Mouse (Mus musculus): ENCODE results near the gene Fgfr2. TPM values are rescaled to one million over a fixed set of nuclear protein-coding genes. Genes with fewer than 3 reads are reported as not detected.
A peak's percentile ranks its signal among the peaks of the same experiment; 100 is the strongest.

The Fgfr2 gene
- polyA plus RNA-seq, 1 experiment from 2014 or later = 24.1 TPM

DNA sequence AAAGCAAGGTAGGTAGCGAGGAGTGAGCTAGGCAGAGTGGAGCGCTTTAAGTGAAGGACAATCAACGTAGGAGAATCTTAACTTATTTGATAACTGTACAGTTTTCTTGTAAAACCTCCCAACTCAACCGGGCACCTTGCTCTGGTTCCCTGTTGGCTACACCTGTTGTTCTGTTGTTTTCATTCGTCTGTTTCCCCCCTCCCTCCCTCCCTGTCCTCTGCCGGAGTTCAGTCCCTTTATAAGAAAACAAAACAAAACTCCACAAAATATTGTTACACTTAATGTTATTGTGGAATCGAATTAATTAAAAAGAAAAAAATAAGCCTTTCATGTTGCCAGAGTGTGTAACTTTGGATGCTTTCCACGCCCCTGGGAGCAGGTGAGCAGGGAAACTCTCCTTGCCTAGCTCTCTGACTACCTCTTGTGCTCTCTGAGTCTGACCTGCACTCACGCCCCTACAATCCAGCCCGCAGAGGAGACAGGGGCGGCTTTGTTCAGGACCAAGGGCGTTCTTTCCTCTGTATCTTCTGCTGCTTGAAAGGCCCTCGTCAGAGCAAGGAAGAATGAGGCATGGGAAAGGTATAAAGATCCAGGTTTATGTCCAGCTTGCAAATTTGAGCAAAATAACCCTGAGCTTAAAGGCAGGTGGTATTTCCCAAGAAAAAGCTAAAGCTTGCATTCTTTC, 1577.3 kb downstream of the Fgfr2 start:
- WGBS = 2% methylated on average over 13 of the region's 13 CpGs
- H3K27me3 ChIP-seq (replicated peaks; ENCODE audit: control insufficient read depth, insufficient read depth, low read length) = peaks cover 66% of the 10 kb centered on the region
- no peaks in the 10 kb centered on the region for H3K9me3 ChIP-seq (ENCODE audit: control insufficient read depth, low read length)
- no peak overlapping the region for H3K27ac ChIP-seq (ENCODE audit: low read depth, low read length)
- no peak for ATAC-seq
- no peak overlapping the region for H3K4me3 ChIP-seq (ENCODE audit: low read length)
- no peaks in the 10 kb centered on the region for H3K36me3 ChIP-seq (ENCODE audit: control insufficient read depth, insufficient read depth, low read length)
- peaks cover 15% of the 10 kb centered on the region for H3K4me1 ChIP-seq (ENCODE audit: control insufficient read depth, insufficient read depth, low read depth, low read length)
- no peak overlapping the region for H3K4me2 ChIP-seq (ENCODE audit: low read length)
- no peak overlapping the region for H3K9ac ChIP-seq (ENCODE audit: low read depth, low read length)

GRCm38 (mm10) chr7:131544871-131545270, 1578.3 kb downstream of the Fgfr2 start:
- no peak overlapping the region for H3K4me2 ChIP-seq (ENCODE audit: low read length)
- peaks cover 15% of the 10 kb centered on the region for H3K4me1 ChIP-seq (ENCODE audit: control insufficient read depth, insufficient read depth, low read depth, low read length)
- no peak for ATAC-seq
- 1% methylated on average over 5 of the region's 5 CpGs for WGBS
- no peaks in the 10 kb centered on the region for H3K36me3 ChIP-seq (ENCODE audit: control insufficient read depth, insufficient read depth, low read length)
- H3K27me3 ChIP-seq (replicated peaks; ENCODE audit: control insufficient read depth, insufficient read depth, low read length) = peaks cover 71% of the 10 kb centered on the region
- H3K27ac ChIP-seq (ENCODE audit: low read depth, low read length) = no peak overlapping the region
- H3K4me3 ChIP-seq (ENCODE audit: low read length) = no peak overlapping the region
- no peaks in the 10 kb centered on the region for H3K9me3 ChIP-seq (ENCODE audit: control insufficient read depth, low read length)
- H3K9ac ChIP-seq (ENCODE audit: low read depth, low read length) = no peak overlapping the region

GRCm38 (mm10) chr7:131543623-131544481, 1579.3 kb downstream of the Fgfr2 start:
- no peak for ATAC-seq
- under 1% methylated on average over 66 of the region's 75 CpGs for WGBS
- Histone ChIP-seq H3K9ac (ENCODE audit: low read depth, low read length) (no peak overlapping the region), H3K27ac (ENCODE audit: low read depth, low read length) (no peak overlapping the region), H3K36me3 (ENCODE audit: control insufficient read depth, insufficient read depth, low read length) (no peaks in the 10 kb centered on the region), H3K27me3 (replicated peaks; ENCODE audit: control insufficient read depth, insufficient read depth, low read length) (peaks cover 73% of the 10 kb centered on the region), H3K4me2 (ENCODE audit: low read length) (peak overlapping the region; percentile 53), H3K4me1 (ENCODE audit: control insufficient read depth, insufficient read depth, low read depth, low read length) (peaks cover 15% of the 10 kb centered on the region), H3K9me3 (ENCODE audit: control insufficient read depth, low read length) (no peaks in the 10 kb centered on the region), H3K4me3 (ENCODE audit: low read length) (peak overlapping the region; percentile 34)

GRCm38 (mm10) chr7:131542872-131543622, 1580.1 kb downstream of the Fgfr2 start:
- H3K4me3 ChIP-seq (ENCODE audit: low read length) = peak overlapping the region; percentile 34
- peak overlapping the region; percentile 18; the same call in 1 of the 2 replicates for H3K9ac ChIP-seq (ENCODE audit: low read depth, low read length)
- H3K4me1 ChIP-seq (ENCODE audit: control insufficient read depth, insufficient read depth, low read depth, low read length) = peaks cover 15% of the 10 kb centered on the region
- no peaks in the 10 kb centered on the region for H3K9me3 ChIP-seq (ENCODE audit: control insufficient read depth, low read length)
- H3K36me3 ChIP-seq (ENCODE audit: control insufficient read depth, insufficient read depth, low read length) = no peaks in the 10 kb centered on the region
- H3K27me3 ChIP-seq (replicated peaks; ENCODE audit: control insufficient read depth, insufficient read depth, low read length) = peaks cover 73% of the 10 kb centered on the region
- H3K27ac ChIP-seq (ENCODE audit: low read depth, low read length) = no peak overlapping the region
- H3K4me2 ChIP-seq (ENCODE audit: low read length) = peak overlapping the region; percentile 53
- 1% methylated on average over 52 of the region's 71 CpGs for WGBS
- ATAC-seq = no peak

DNA sequence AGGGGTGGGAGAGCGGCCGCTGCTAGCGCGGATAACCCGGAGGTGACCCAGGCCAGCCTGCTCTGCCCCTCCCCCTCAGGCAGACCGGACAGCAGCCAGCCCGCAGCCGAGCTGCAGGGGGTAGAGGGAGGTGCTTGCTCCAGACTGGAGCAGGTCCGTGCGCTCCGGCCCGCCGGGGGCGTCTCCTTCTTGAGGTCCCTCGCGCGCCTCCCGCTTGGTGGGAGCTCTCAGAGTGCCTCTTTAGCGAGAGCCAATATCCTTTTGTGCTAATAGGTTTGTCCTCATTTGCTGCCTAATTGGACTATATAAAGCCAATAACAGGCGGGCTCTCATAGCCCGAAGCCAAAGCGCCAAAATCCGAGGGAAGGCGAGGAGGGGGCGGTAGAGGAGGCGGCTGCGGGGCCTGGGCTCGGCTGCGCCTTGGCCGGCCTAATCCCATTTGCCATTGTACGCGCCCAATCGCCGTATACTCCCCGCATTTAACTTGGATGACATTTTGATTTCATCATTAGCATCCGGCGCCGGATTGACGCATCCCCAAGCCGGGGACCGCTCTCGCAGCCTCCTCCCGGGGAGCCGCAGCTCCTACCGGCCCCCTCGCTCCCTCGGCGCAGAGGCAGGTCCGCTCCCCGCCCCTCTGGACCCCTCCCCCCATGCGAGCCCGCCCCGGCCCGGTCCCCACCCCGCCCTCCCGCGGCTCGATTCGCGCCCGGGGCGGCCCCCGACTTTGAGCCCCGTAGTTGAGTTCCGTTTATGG, 1580.9 kb downstream of the Fgfr2 start, which contains the start of gene Hmx3:
Gene Hmx3 (plus strand): TSS at position 753 of the 757 bp plus-strand sequence.
- peak within 1 kb of the TSS; percentile 18; the same call in 1 of the 2 replicates for H3K9ac ChIP-seq (ENCODE audit: low read depth, low read length)
- no peaks in the 10 kb centered on the region for H3K36me3 ChIP-seq (ENCODE audit: control insufficient read depth, insufficient read depth, low read length)
- under 1% methylated on average over 48 of the region's 65 CpGs for WGBS
- H3K4me1 ChIP-seq (ENCODE audit: control insufficient read depth, insufficient read depth, low read depth, low read length) = peaks cover 15% of the 10 kb centered on the region
- no peak within 1 kb of the TSS for H3K27ac ChIP-seq (ENCODE audit: low read depth, low read length)
- peak within 1 kb of the TSS; percentile 53 for H3K4me2 ChIP-seq (ENCODE audit: low read length)
- H3K27me3 ChIP-seq (replicated peaks; ENCODE audit: control insufficient read depth, insufficient read depth, low read length) = peaks cover 70% of the 10 kb centered on the region
- H3K9me3 ChIP-seq (ENCODE audit: control insufficient read depth, low read length) = no peaks in the 10 kb centered on the region
- 0 out of 2 replicates have a peak, but pooled peaks have one; percentile 14 for ATAC-seq
- H3K4me3 ChIP-seq (ENCODE audit: low read length) = peak within 1 kb of the TSS; percentile 34

GRCm38 (mm10) chr7:131541184-131542114, 1581.7 kb downstream of the Fgfr2 start:
- WGBS = under 1% methylated on average over 41 of the region's 41 CpGs
- Histone ChIP-seq H3K4me3 (ENCODE audit: low read length) (peak overlapping the region; percentile 34), H3K9me3 (ENCODE audit: control insufficient read depth, low read length) (no peaks in the 10 kb centered on the region), H3K9ac (ENCODE audit: low read depth, low read length) (no peak overlapping the region; the same call in 1 of the 2 replicates), H3K27ac (ENCODE audit: low read depth, low read length) (no peak overlapping the region), H3K4me2 (ENCODE audit: low read length) (peak overlapping the region; percentile 53), H3K36me3 (ENCODE audit: control insufficient read depth, insufficient read depth, low read length) (no peaks in the 10 kb centered on the region), H3K4me1 (ENCODE audit: control insufficient read depth, insufficient read depth, low read depth, low read length) (peaks cover 15% of the 10 kb centered on the region), H3K27me3 (replicated peaks; ENCODE audit: control insufficient read depth, insufficient read depth, low read length) (peaks cover 61% of the 10 kb centered on the region)
- no peak for ATAC-seq

DNA sequence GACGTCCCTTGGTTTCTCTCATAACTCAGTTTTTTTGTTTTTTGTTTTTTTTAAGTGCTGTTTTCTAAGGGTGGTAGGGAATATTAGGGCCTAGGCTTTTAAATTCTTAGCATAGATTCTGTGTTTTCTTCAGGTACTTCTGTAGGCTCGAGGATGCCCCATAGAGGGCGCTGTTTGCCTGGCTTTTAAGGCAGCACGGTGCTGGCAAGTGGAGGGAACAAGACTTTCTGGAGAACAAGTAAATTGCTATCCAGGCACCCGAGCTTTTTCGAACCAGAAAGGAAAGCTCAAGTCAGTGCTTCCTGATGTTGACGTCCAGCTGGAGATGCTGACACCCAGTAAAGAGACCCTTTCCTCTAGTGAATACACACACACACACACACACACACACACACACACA, 1583.2 kb downstream of the Fgfr2 start:
- H3K36me3 ChIP-seq (ENCODE audit: control insufficient read depth, insufficient read depth, low read length) = no peaks in the 10 kb centered on the region
- WGBS = under 1% methylated on average over 7 of the region's 7 CpGs
- no peak overlapping the region for H3K27ac ChIP-seq (ENCODE audit: low read depth, low read length)
- H3K4me1 ChIP-seq (ENCODE audit: control insufficient read depth, insufficient read depth, low read depth, low read length) = peaks cover 15% of the 10 kb centered on the region
- H3K9me3 ChIP-seq (ENCODE audit: control insufficient read depth, low read length) = no peaks in the 10 kb centered on the region
- H3K4me3 ChIP-seq (ENCODE audit: low read length) = no peak overlapping the region
- ATAC-seq = peak; percentile 69
- H3K4me2 ChIP-seq (ENCODE audit: low read length) = no peak overlapping the region
- H3K9ac ChIP-seq (ENCODE audit: low read depth, low read length) = no peak overlapping the region
- H3K27me3 ChIP-seq (replicated peaks; ENCODE audit: control insufficient read depth, insufficient read depth, low read length) = peaks cover 51% of the 10 kb centered on the region

DNA sequence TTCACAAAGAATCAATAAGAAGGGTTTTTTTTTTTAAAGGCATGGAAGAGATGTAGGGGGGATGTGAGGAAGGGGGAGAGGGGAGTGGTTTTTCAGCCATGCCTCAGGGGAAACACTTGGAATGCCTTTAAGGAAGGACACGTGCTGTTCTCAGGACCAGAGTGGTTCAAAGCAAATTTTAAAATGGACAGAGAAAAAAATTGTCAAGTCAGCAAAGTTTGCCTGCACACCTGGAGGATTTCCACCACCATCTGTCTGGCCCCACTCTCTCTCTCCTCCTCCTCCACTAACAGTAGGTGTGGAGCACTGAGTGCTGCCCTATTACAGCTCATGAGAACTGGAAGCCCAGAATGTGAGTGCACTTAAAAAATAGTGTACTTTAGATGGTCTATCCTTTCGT, 1619.4 kb downstream of the Fgfr2 start:
- 91% methylated on average over 2 of the region's 2 CpGs for WGBS
- H3K4me3 ChIP-seq (ENCODE audit: low read length) = no peak overlapping the region
- H3K36me3 ChIP-seq (ENCODE audit: control insufficient read depth, insufficient read depth, low read length) = no peaks in the 10 kb centered on the region
- H3K27ac ChIP-seq (ENCODE audit: low read depth, low read length) = no peak overlapping the region
- ATAC-seq = no peak
- H3K27me3 ChIP-seq (replicated peaks; ENCODE audit: control insufficient read depth, insufficient read depth, low read length) = no peaks in the 10 kb centered on the region
- no peaks in the 10 kb centered on the region for H3K4me1 ChIP-seq (ENCODE audit: control insufficient read depth, insufficient read depth, low read depth, low read length)
- H3K9me3 ChIP-seq (ENCODE audit: control insufficient read depth, low read length) = no peaks in the 10 kb centered on the region
- no peak overlapping the region for H3K9ac ChIP-seq (ENCODE audit: low read depth, low read length)
- H3K4me2 ChIP-seq (ENCODE audit: low read length) = no peak overlapping the region
